Mouse (Mus musculus): Measurements from ENCODE around the gene Atg10.

Atg10 gene

GRCm38 (mm10) chr13:90885856-90886532, 337.8 kb downstream of the Atg10 start:
- no peak for DNase-seq (ENCODE audit: low spot score in 2 of 2)

Measured in right cerebral cortex, postnatal 10 days (tissue).